Mouse (Mus musculus) lung, embryonic 14.5 days (tissue): Measurements from ENCODE around the gene Rnf44. TPM values are rescaled to one million over a fixed set of nuclear protein-coding genes. Genes with fewer than 3 reads are reported as not detected.
A peak's percentile ranks its signal among the peaks of the same experiment; 100 is the strongest.

Source experiments
- ATAC-seq: fragments of 200-750 bp; cut with Nextera tagmentation; 2 replicates; pipeline ENCODE4 v1.8.0; 2017; ENCODE audit warnings: mild to moderate bottlenecking, moderate TSS enrichment, moderate library complexity; ENCODE audit not compliant: insufficient read depth
- DNase-seq: peaks from one replicate; pipeline ENCODE4 v3.0.0-alpha.2; 2015
- H3K27ac ChIP-seq: fragments of 300-500 bp; sonication (generic); 2 replicates; pipeline ENCODE4 v1.5.1; 2014; ENCODE audit warnings: low read depth, mild to moderate bottlenecking, moderate library complexity
- H3K27me3 ChIP-seq: fragments of 300-500 bp; sonication (generic); 2 replicates; pipeline ENCODE4 v1.6.1; 2014; ENCODE audit warnings: low read length, control low read depth; ENCODE audit not compliant: insufficient read depth
- H3K36me3 ChIP-seq: fragments of 300-500 bp; sonication (generic); 2 replicates; pipeline ENCODE4 v1.6.1; 2014; ENCODE audit warnings: control low read depth; ENCODE audit not compliant: insufficient read depth
- H3K4me1 ChIP-seq: fragments of 300-500 bp; sonication (generic); 2 replicates; pipeline ENCODE4 v1.6.1; 2014; ENCODE audit warnings: antibody characterized with exemption, control low read depth; ENCODE audit not compliant: insufficient read depth
- H3K4me2 ChIP-seq: fragments of 300-500 bp; sonication (generic); 2 replicates; pipeline ENCODE4 v1.6.1; 2014; ENCODE audit warnings: mild to moderate bottlenecking
- H3K4me3 ChIP-seq: fragments of 300-500 bp; sonication (generic); 2 replicates; pipeline ENCODE4 v1.5.1; 2014; ENCODE audit warnings: low read depth, low read length
- H3K9ac ChIP-seq: fragments of 300-500 bp; sonication (generic); 2 replicates; pipeline ENCODE4 v1.6.1; 2014
- H3K9me3 ChIP-seq: fragments of 300-500 bp; sonication (generic); 2 replicates; pipeline ENCODE4 v1.6.1; 2016; ENCODE audit warnings: low read depth, low read length, control low read depth
- CTCF ChIP-seq: IDR thresholded peaks from 2 replicates; pipeline ENCODE4 v1.5.1; 2016; ENCODE audit warnings: antibody characterized with exemption, low read depth
- WGBS: fragments of 180-500 bp; shearing (Covaris S2); extraction: QIAGEN DNeasy Blood & Tissue Kit; methylation state at CpG from one replicate; pipeline ENCODE4 v1.1.7; 2014; 5-methylcytosine and 5-hydroxymethylcytosine counted together
- polyA plus RNA-seq: library from polyadenylated mRNA; unstranded; fragments of >200 nt; fragmentation: Nextera tagmentation; extraction: Ambion mirVana; gene quantifications from 2 replicates; pipeline ENCODE4 v1.2.1, GENCODE M21; 2014

Rnf44 gene
- polyA plus RNA-seq, 1 experiment from 2014 or later: 59.9 TPM

- no peak overlapping the region for H3K9ac ChIP-seq
- WGBS: 56% methylated on average over 5 of the region's 5 CpGs
- no peaks in the 10 kb centered on the region for H3K4me1 ChIP-seq
- no peak overlapping the region for H3K4me2 ChIP-seq
- no peak for DNase-seq
- no peak for ATAC-seq
- no peak for TF ChIP-seq CTCF
- peaks cover 81% of the 10 kb centered on the region for H3K36me3 ChIP-seq
- no peak overlapping the region for H3K4me3 ChIP-seq
- H3K9me3 ChIP-seq: no peaks in the 10 kb centered on the region
- no peak overlapping the region for H3K27ac ChIP-seq
- no peaks in the 10 kb centered on the region for H3K27me3 ChIP-seq
These were observed 32.8 kb downstream of the Rnf44 start for GRCm38 (mm10) chr13:54660877-54661276.

GRCm38 (mm10) chr13:54650461-54650860 is 43.2 kb downstream of the Rnf44 start:
- ATAC-seq (no peak), DNase-seq (no peak)
- 96% methylated on average over 3 of the region's 3 CpGs for WGBS
- H3K9ac ChIP-seq: no peak overlapping the region
- no peak for TF ChIP-seq CTCF
- no peaks in the 10 kb centered on the region for H3K27me3 ChIP-seq
- no peak overlapping the region for H3K4me2 ChIP-seq
- H3K4me1 ChIP-seq: no peaks in the 10 kb centered on the region
- H3K27ac ChIP-seq: no peak overlapping the region
- H3K36me3 ChIP-seq: peaks cover 98% of the 10 kb centered on the region
- H3K4me3 ChIP-seq: no peak overlapping the region
- H3K9me3 ChIP-seq: no peaks in the 10 kb centered on the region

- ATAC-seq (no peak), DNase-seq (no peak)
- Histone ChIP-seq H3K4me3 (no peak overlapping the region), H3K36me3 (peaks cover 32% of the 10 kb centered on the region), H3K9ac (no peak overlapping the region), H3K4me2 (no peak overlapping the region), H3K9me3 (no peaks in the 10 kb centered on the region), H3K27me3 (no peaks in the 10 kb centered on the region), H3K27ac (no peak overlapping the region), H3K4me1 (no peaks in the 10 kb centered on the region)
- no peak for TF ChIP-seq CTCF
- 94% methylated on average over 3 of the region's 3 CpGs for WGBS
These were observed 58.7 kb downstream of the Rnf44 start for GRCm38 (mm10) chr13:54635011-54635410.

- no peaks in the 10 kb centered on the region for H3K4me1 ChIP-seq
- 40% methylated on average over 3 of the region's 3 CpGs for WGBS
- peak; percentile 3 for DNase-seq
- H3K9me3 ChIP-seq: no peaks in the 10 kb centered on the region
- peaks cover 17% of the 10 kb centered on the region; the same call in 1 of the 2 replicates for H3K36me3 ChIP-seq
- no peaks in the 10 kb centered on the region for H3K27me3 ChIP-seq
- no peak overlapping the region for H3K9ac ChIP-seq
- no peak for TF ChIP-seq CTCF
- H3K4me3 ChIP-seq: no peak overlapping the region
- H3K4me2 ChIP-seq: no peak overlapping the region
- no peak for ATAC-seq
- H3K27ac ChIP-seq: peak overlapping the region; percentile 12; the same call in 1 of the 2 replicates
These were observed 60.9 kb downstream of the Rnf44 start for GRCm38 (mm10) chr13:54632731-54633277.

Other genes starting within 250 kb of the Rnf44 start
- 152 and 155 TPM in 2 replicates for gene Thoc3, start 225.1 kb downstream of the Rnf44 start, polyA plus RNA-seq
- gene Simc1, start 190.1 kb downstream of the Rnf44 start, polyA plus RNA-seq: 15.0 and 16.3 TPM in 2 replicates
- 137 and 145 TPM in 2 replicates for gene 4833439L19Rik, start 128.5 kb downstream of the Rnf44 start, polyA plus RNA-seq
- gene Arl10, start 118.9 kb downstream of the Rnf44 start, polyA plus RNA-seq: 23.8 and 28.2 TPM in 2 replicates
- 70.2 and 84.2 TPM in 2 replicates for gene Nop16, start 103.8 kb downstream of the Rnf44 start, polyA plus RNA-seq
- gene Higd2a, start 103.7 kb downstream of the Rnf44 start, polyA plus RNA-seq: 167 and 171 TPM in 2 replicates
- gene Cltb, start 82.6 kb downstream of the Rnf44 start, polyA plus RNA-seq: 32.2 and 34.1 TPM in 2 replicates
- 103 and 106 TPM in 2 replicates for gene Faf2, start 72.1 kb downstream of the Rnf44 start, polyA plus RNA-seq
- 0.04 TPM in 1 of 2 replicates, not detected in the other for gene Cdhr2, start 7.6 kb upstream of the Rnf44 start, polyA plus RNA-seq
- 0.34 and 0.53 TPM in 2 replicates for gene Gprin1, start 56.0 kb upstream of the Rnf44 start, polyA plus RNA-seq
- not detected in 2 replicates for gene Sncb, start 72.7 kb upstream of the Rnf44 start, polyA plus RNA-seq
- not detected in 2 replicates for gene Eif4e1b, start 90.1 kb upstream of the Rnf44 start, polyA plus RNA-seq
- gene Tspan17, start 95.5 kb upstream of the Rnf44 start, polyA plus RNA-seq: 6.5 and 8.7 TPM in 2 replicates